Mouse (Mus musculus): ENCODE measurements at regions not wholly inside any gene's neighbourhood (a gene's known extent, or its start where the extent isn't known, plus 50 kb on each side); places are given as distances from the start of the nearest gene placed in this dataset.
A peak's percentile ranks its signal among the peaks of the same experiment; 100 is the strongest.

DNA sequence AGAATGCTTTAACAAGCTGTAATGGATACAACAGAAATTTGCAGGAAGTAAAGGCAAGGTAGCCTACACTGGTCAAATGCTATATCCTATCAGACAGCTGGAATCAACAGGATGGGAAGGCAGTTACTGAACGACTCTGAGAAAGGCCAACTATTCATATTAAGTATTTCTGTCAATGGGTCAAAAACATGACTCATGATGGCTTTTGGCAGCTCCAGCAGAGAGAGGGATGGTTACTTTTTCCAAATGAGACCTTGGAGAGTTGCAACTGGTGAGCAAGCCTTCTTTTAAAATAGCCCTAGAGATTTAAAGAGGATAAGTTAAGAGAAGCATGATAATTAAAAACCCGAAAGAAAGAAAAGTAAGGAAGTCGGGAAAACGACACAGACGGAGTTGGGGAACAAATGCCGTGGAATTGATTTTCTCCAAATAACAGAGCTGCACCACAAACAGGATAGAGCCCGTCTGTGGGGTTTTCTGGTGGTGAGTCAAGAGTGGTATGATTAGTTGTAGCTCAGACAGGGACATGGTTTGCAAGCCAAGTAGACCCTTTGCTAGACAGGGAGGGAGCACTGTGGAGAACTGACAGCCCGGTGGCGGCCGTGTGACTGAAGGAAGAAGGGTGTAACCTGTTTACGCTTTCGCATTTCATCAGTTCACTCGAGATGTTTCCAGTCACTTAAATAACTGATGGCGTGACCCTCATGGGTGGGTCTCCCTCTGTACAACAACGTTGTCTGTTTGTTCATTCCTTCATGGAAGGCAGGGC lies 3638.1 kb upstream of the Gm7489 start:
- ATAC-seq (replicated peaks; ENCODE audit: poor library complexity) = no peak

GRCm38 (mm10) chr15:50260057-50260456 lies 3624.6 kb upstream of the Gm7489 start:
- ATAC-seq (replicated peaks; ENCODE audit: poor library complexity) = peak; percentile 96

- peak; percentile 92 for ATAC-seq (replicated peaks; ENCODE audit: poor library complexity)
Observed at GRCm38 (mm10) chr15:50261245-50261872, 3623.3 kb upstream of the Gm7489 start.

DNA sequence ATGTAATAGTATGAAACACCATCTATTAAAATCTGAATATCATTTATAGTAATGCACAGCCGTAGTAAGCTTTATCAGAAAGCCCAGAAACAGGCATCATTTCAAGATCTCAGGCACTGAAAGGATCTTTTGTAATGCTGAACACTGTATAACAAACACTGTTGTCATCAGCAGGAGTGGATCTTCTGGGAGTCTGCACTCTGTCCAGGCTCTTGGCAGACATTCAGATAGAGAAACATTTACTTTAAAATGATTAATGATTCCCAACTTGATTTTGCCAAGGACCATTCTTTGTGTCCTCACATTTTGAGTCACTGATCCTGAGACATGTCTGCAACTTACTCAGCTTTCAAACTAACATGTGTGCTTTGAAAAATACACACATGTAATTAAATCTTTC lies 3617.2 kb upstream of the Gm7489 start:
- ATAC-seq (replicated peaks; ENCODE audit: poor library complexity) = no peak

GRCm38 (mm10) chr15:50271646-50272045 lies 3613.1 kb upstream of the Gm7489 start:
- no peak for ATAC-seq (replicated peaks; ENCODE audit: poor library complexity)

GRCm38 (mm10) chr15:50282576-50282975 lies 3602.1 kb upstream of the Gm7489 start:
- peak; percentile 79 for ATAC-seq (replicated peaks; ENCODE audit: poor library complexity)

GRCm38 (mm10) chr15:50283491-50283890 lies 3601.2 kb upstream of the Gm7489 start:
- no peak for ATAC-seq (replicated peaks; ENCODE audit: poor library complexity)

- no peak for ATAC-seq (replicated peaks; ENCODE audit: poor library complexity)
Observed at GRCm38 (mm10) chr15:50301831-50302230, 3582.9 kb upstream of the Gm7489 start.

- no peak for ATAC-seq (replicated peaks; ENCODE audit: poor library complexity)
Observed at GRCm38 (mm10) chr15:50304085-50304484, 3580.6 kb upstream of the Gm7489 start.

GRCm38 (mm10) chr15:50320796-50321195 lies 3563.9 kb upstream of the Gm7489 start:
- 0 out of 2 replicates have a peak, but pooled peaks have one; percentile 39 for ATAC-seq (replicated peaks; ENCODE audit: poor library complexity)

GRCm38 (mm10) chr15:50345536-50345935 lies 3539.2 kb upstream of the Gm7489 start:
- ATAC-seq (replicated peaks; ENCODE audit: poor library complexity) = no peak

DNA sequence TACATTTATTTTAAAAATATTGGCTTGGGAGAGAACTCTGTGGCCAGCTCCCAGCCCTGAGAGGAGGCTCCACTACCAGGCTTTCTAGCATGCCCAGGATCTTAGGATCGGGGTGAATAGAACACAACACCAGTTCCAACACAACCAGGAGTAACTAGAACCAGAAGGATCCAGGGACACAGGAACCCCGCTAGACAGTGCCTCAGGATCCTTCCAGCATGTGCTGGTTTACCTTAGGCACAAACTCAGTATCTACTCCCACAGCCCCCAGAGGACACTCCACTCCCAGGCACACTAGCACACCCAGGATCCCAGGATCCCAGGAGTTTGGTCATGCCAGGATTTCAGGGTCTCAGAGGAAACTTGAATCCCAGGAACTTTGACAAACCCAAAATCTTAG lies 3537.8 kb upstream of the Gm7489 start:
- no peak for ATAC-seq (replicated peaks; ENCODE audit: poor library complexity)

- ATAC-seq (replicated peaks; ENCODE audit: poor library complexity) = no peak
Observed at GRCm38 (mm10) chr15:50360033-50360988, 3524.4 kb upstream of the Gm7489 start.

DNA sequence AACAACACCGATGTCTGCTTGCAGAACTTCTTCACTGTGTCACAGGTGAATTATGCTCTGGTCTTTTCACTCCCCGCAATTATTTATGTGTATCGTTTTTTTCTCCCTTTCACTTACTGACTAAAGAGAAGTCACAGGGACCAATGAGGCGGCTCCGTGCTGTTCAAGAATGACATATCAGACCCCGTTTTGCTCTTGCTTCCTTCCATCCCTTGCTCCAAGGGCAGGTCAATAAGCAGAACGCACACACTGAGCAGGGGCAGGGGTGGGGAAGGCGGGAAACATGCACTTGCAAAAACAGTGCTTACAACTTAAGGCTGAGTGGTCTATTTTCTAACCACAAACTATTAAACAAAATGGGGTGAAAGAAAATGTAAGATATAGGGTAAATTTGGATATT lies 3523.4 kb upstream of the Gm7489 start:
- peak; percentile 82 for ATAC-seq (replicated peaks; ENCODE audit: poor library complexity)

DNA sequence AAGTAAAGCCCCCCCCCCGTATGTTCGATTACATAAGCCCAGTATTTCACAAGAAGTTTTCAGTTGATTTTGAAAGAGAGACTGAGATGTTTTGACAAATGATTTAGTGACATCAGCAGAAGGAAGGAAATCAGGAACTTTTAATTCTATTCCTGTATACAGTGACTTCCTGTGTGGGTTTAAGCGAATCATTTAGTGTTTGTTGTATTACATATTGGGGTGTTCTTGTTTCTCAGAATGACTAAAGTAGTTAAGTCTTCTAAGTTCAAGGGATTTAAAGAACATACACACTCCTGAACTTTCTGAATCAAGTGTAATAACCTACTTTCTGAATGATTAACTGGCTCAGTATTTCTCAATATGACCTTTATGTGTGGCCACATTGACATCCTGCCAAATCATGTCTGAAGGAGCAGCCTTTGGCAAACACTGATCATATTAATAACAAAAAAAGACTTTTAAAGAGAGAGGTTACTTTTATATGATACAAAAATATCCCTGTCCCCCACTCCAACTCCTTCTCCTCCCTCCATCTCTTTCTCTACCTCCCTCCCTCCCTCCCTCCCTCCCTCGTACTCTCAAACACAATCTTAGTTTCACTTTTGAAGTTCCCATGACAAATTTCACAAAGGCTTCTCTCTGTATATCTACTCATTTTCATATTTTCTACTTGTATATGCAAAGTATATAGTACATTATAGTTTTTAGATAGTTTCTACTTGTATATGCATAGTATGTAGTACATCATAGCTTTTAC lies 3522.8 kb upstream of the Gm7489 start:
- peak; percentile 83 for ATAC-seq (replicated peaks; ENCODE audit: poor library complexity)

GRCm38 (mm10) chr15:50400006-50400781 lies 3484.5 kb upstream of the Gm7489 start:
- peak; percentile 54 for ATAC-seq (replicated peaks; ENCODE audit: poor library complexity)

DNA sequence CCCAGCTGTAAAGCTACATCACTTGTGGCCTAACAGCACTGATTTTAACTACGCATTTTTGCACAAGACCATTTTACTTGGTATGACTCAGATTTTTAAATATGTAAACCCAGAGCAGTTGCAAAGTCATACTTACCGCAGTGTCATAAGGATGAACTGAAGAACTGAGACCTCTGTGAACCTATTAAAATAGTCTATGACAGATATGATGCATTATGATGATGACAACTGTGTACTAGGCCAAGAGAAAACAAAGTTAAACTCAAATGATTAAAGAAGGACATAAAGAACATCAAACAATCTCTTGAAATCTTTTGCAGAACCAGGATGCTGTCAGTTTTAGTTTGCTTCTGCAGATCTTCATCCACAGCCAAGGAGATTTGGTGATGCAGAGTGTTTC lies 3483.3 kb upstream of the Gm7489 start:
- ATAC-seq (replicated peaks; ENCODE audit: poor library complexity) = no peak

GRCm38 (mm10) chr15:50402551-50402950 lies 3482.2 kb upstream of the Gm7489 start:
- ATAC-seq (replicated peaks; ENCODE audit: poor library complexity) = peak; percentile 77

- ATAC-seq (replicated peaks; ENCODE audit: poor library complexity) = peak; percentile 52
Observed at GRCm38 (mm10) chr15:50403883-50404282, 3480.8 kb upstream of the Gm7489 start.

- ATAC-seq (replicated peaks; ENCODE audit: poor library complexity) = peak; percentile 42; the same call in 1 of the 2 replicates
Observed at GRCm38 (mm10) chr15:50408985-50409384, 3475.7 kb upstream of the Gm7489 start.

All from megakaryocyte progenitor cell, adult 5-6 weeks (primary cell).